Mouse (Mus musculus): ENCODE measurements around the gene Gzmk.

DNA sequence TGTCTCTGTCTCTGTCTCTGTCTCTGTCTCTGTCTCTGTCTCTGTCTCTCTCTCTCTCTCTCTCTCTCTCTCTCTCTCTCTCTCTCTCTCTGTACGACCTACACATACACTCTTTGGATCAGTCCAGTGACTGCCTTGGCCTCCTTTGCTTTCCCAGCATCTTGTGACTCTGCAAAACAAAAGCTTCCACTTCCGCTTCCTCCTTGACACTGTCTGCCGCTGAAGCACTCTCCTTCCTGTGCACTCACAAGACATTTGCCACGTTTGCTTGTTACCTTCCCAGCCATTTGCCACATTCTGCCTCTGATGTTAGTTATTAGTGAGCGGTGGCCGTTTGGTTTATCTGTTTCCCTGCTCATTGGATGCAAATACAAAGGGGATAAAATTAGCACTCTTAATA, 16.4 kb upstream of the Gzmk start:
- TF ChIP-seq CTCF (IDR thresholded peaks at IDR 0.05; ENCODE audit: low read depth) (no peak), EP300 (IDR thresholded peaks at IDR 0.05; ENCODE audit: low read depth) (no peak)

Measured in heart, postnatal 0 days (tissue).